Mouse (Mus musculus) intestine, embryonic 14.5 days (tissue): ENCODE data around the gene Iqgap1. TPM values are rescaled to one million over a fixed set of nuclear protein-coding genes. Genes with fewer than 3 reads are reported as not detected.

Experiments used
- ATAC-seq: fragments of 200-750 bp; cut with Nextera tagmentation; replicated peaks from 2 replicates; pipeline ENCODE4 v1.8.0; 2017; ENCODE audit warnings: low read depth, moderate number of reproducible peaks, moderate TSS enrichment, moderate library complexity; ENCODE audit not compliant: low FRiP score, low TSS enrichment
- DNase-seq: peaks from one replicate; pipeline ENCODE4 v3.0.0-alpha.2; 2018; ENCODE audit warnings: low spot score
- H3K27ac ChIP-seq: fragments of 300-500 bp; sonication (generic); 2 replicates; pipeline ENCODE4 v1.5.1; 2014; ENCODE audit warnings: low read depth, mild to moderate bottlenecking, control low read depth
- H3K27me3 ChIP-seq: fragments of 300-500 bp; sonication (generic); replicated peaks from 2 replicates; pipeline ENCODE4 v1.6.1; 2014; ENCODE audit warnings: low read length, control low read depth; ENCODE audit not compliant: control insufficient read depth, insufficient read depth
- H3K36me3 ChIP-seq: fragments of 300-500 bp; sonication (generic); 2 replicates; pipeline ENCODE4 v1.6.1; 2014; ENCODE audit warnings: low read length, control low read depth; ENCODE audit not compliant: control insufficient read depth, insufficient read depth
- H3K4me1 ChIP-seq: fragments of 300-500 bp; sonication (generic); replicated peaks from 2 replicates; pipeline ENCODE4 v1.6.1; 2014; ENCODE audit warnings: low read length, control low read depth, mixed read lengths; ENCODE audit not compliant: control insufficient read depth, insufficient read depth
- H3K4me2 ChIP-seq: fragments of 300-500 bp; sonication (generic); 2 replicates; pipeline ENCODE4 v1.6.1; 2014; ENCODE audit warnings: low read length
- H3K4me3 ChIP-seq: fragments of 300-500 bp; sonication (generic); 2 replicates; pipeline ENCODE4 v1.5.1; 2014; ENCODE audit warnings: low read depth, low read length, control low read depth, mixed read lengths
- H3K9ac ChIP-seq: fragments of 300-500 bp; sonication (generic); 2 replicates; pipeline ENCODE4 v1.6.1; 2014; ENCODE audit warnings: mild to moderate bottlenecking, low read length
- H3K9me3 ChIP-seq: fragments of 300-500 bp; sonication (generic); 2 replicates; pipeline ENCODE4 v1.6.1; 2016; ENCODE audit warnings: low read length, control low read depth; ENCODE audit not compliant: control insufficient read depth
- WGBS: fragments of 180-500 bp; shearing (Covaris S2); extraction: QIAGEN DNeasy Blood & Tissue Kit; methylation state at CpG from one replicate; pipeline ENCODE4 v1.1.7; 2014; 5-methylcytosine and 5-hydroxymethylcytosine counted together
- polyA plus RNA-seq: library from polyadenylated mRNA; unstranded; fragments of >200 nt; fragmentation: Nextera tagmentation; extraction: Ambion mirVana; gene quantifications from 2 replicates; pipeline ENCODE4 v1.2.1, GENCODE M21; 2014

Iqgap1 gene
- polyA plus RNA-seq, 1 experiment from 2014 or later: 81.7 TPM

DNA sequence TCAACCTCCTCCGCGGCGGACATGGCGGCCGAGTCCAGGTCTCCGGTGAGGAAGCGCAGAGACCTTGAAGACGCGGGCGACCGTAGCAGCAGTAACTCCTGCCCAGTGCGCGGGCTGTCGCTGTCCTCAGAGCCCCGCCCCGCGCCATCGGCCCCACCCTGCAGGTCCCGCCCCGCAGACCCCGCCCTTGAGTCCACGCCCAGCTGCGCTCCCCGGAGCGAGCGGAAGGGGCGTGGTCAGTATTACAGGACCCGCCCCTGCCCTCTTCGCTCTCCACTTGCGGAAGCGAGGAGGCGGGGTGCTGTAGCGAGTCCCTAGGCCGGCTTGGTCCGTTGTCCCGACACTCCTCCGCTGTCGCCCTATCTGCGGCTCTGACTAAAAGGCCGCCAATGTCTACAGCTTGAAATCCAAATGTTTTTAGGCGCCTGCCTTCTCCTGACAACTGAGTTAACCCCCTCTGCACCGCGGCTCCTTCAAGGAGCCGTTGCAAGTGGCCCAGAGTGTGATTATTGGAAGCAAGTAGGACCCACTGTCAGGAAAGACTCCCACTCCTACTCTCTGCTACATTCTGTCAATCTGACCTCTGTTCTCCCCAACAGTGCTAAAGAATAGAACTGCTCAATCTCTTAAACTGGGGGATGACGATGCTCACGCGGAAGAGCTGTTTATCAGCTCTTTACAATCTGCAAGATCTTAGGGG, 22.5 kb downstream of the Iqgap1 start:
- Histone ChIP-seq H3K9ac (peak overlapping the region; percentile 82), H3K4me2 (peak overlapping the region; percentile 64), H3K27ac (peak overlapping the region; percentile 80), H3K4me1 (peaks cover 8% of the 10 kb centered on the region), H3K9me3 (no peaks in the 10 kb centered on the region), H3K36me3 (peaks cover 14% of the 10 kb centered on the region), H3K4me3 (peak overlapping the region; percentile 79), H3K27me3 (no peaks in the 10 kb centered on the region)
- 1% methylated on average over 47 of the region's 47 CpGs for WGBS
- peak; percentile 94 for DNase-seq
- ATAC-seq: peak; percentile 97

GRCm38 (mm10) chr7:80802412-80803160, 23.2 kb downstream of the Iqgap1 start:
- no peak for DNase-seq
- ATAC-seq: peak; percentile 88

GRCm38 (mm10) chr7:80799307-80799706, 26.5 kb downstream of the Iqgap1 start:
- no peak for ATAC-seq
- WGBS: 81% methylated on average over 5 of the region's 5 CpGs
- Histone ChIP-seq H3K4me1 (peaks cover 8% of the 10 kb centered on the region), H3K4me2 (no peak overlapping the region), H3K36me3 (peaks cover 38% of the 10 kb centered on the region), H3K9ac (no peak overlapping the region), H3K27ac (no peak overlapping the region), H3K4me3 (no peak overlapping the region), H3K27me3 (no peaks in the 10 kb centered on the region), H3K9me3 (0 out of 2 replicates have a peak, but pooled peaks cover 2% of the 10 kb centered on the region)
- DNase-seq: no peak

More at GRCm38 (mm10) chr7:80802412-80803160, 23.2 kb downstream of the Iqgap1 start:
- Histone ChIP-seq H3K27ac (peak overlapping the region; percentile 80), H3K4me1 (peaks cover 8% of the 10 kb centered on the region), H3K36me3 (peaks cover 21% of the 10 kb centered on the region), H3K9me3 (no peaks in the 10 kb centered on the region), H3K4me3 (peak overlapping the region; percentile 79), H3K9ac (peak overlapping the region; percentile 82), H3K4me2 (peak overlapping the region; percentile 64), H3K27me3 (no peaks in the 10 kb centered on the region)
- WGBS: 1% methylated on average over 37 of the region's 37 CpGs

- 75% methylated on average over 15 of the region's 15 CpGs for WGBS
- H3K36me3 ChIP-seq: peaks cover 42% of the 10 kb centered on the region
- no peak for DNase-seq
Observed at GRCm38 (mm10) chr7:80796805-80797567, 28.8 kb downstream of the Iqgap1 start.

DNA sequence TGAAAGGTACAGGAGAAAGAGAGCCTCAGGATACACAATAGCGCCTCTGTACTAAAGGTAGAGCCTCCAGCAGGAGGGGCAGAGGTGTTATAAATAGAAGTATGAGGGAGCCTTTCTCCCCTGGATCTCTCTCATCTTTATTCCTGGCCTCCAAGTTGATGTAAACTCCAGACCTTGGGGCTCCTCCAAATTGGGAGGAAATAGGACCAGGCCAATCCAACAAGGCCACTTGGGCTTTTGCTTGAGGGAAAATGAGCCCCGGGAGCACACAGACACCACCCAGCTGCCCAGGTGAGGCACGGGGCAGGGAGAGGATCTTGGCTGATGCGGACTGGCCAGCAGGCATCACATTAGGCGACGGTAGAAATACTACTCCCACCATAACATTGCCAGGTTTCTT, 29.5 kb downstream of the Iqgap1 start:
- DNase-seq: no peak
- Histone ChIP-seq H3K9ac (no peak overlapping the region), H3K36me3 (peaks cover 42% of the 10 kb centered on the region), H3K4me3 (no peak overlapping the region), H3K9me3 (0 out of 2 replicates have a peak, but pooled peaks cover 2% of the 10 kb centered on the region), H3K4me1 (no peaks in the 10 kb centered on the region), H3K27ac (no peak overlapping the region), H3K27me3 (no peaks in the 10 kb centered on the region), H3K4me2 (no peak overlapping the region)
- no peak for ATAC-seq
- WGBS: 84% methylated on average over 6 of the region's 6 CpGs

More at GRCm38 (mm10) chr7:80796805-80797567, 28.8 kb downstream of the Iqgap1 start:
- no peak overlapping the region for H3K9ac ChIP-seq
- no peak overlapping the region for H3K4me2 ChIP-seq
- H3K4me3 ChIP-seq: no peak overlapping the region
- no peak overlapping the region for H3K27ac ChIP-seq
- H3K27me3 ChIP-seq: no peaks in the 10 kb centered on the region
- no peak for ATAC-seq
- peaks cover 5% of the 10 kb centered on the region for H3K4me1 ChIP-seq
- H3K9me3 ChIP-seq: 0 out of 2 replicates have a peak, but pooled peaks cover 2% of the 10 kb centered on the region

GRCm38 (mm10) chr7:80789534-80789933, 36.2 kb downstream of the Iqgap1 start:
- WGBS: 19% methylated on average over 5 of the region's 5 CpGs
- no peak overlapping the region for H3K9ac ChIP-seq
- H3K4me2 ChIP-seq: no peak overlapping the region
- no peak overlapping the region for H3K4me3 ChIP-seq
- ATAC-seq (peak; percentile 44; the same call in 1 of the 2 replicates), DNase-seq (no peak)
- H3K9me3 ChIP-seq: no peaks in the 10 kb centered on the region
- H3K36me3 ChIP-seq: peaks cover 3% of the 10 kb centered on the region; the same call in 1 of the 2 replicates
- H3K27ac ChIP-seq: peak overlapping the region; percentile 60
- no peaks in the 10 kb centered on the region for H3K27me3 ChIP-seq
- peaks cover 30% of the 10 kb centered on the region for H3K4me1 ChIP-seq

GRCm38 (mm10) chr7:80789061-80789460, 36.7 kb downstream of the Iqgap1 start:
- DNase-seq (no peak), ATAC-seq (no peak)
- WGBS: 10% methylated on average over 1 of the region's 1 CpGs
- no peaks in the 10 kb centered on the region for H3K9me3 ChIP-seq
- peaks cover 3% of the 10 kb centered on the region; the same call in 1 of the 2 replicates for H3K36me3 ChIP-seq
- peaks cover 31% of the 10 kb centered on the region for H3K4me1 ChIP-seq
- no peak overlapping the region for H3K4me2 ChIP-seq
- no peaks in the 10 kb centered on the region for H3K27me3 ChIP-seq
- peak overlapping the region; percentile 60 for H3K27ac ChIP-seq
- H3K4me3 ChIP-seq: no peak overlapping the region
- H3K9ac ChIP-seq: no peak overlapping the region

DNA sequence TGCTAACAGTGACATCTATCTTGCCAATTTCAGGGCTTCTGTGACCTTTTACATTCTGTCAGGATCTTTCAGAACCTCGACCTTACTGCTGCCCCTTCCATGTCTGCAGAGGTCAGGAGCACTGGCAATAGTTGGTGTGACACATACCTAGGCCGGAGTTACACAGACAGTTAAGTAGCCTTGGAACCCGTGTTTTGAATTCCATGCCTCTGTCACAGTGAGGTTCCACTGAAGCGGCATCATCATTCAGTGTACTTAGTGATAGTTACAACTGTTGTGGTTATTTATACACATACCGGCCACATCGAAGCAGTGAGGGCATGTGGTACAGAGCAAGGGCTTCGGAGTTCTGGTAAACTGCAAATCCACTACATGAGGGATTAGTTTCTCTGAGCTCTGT, 37.8 kb downstream of the Iqgap1 start:
- Histone ChIP-seq H3K9me3 (no peaks in the 10 kb centered on the region), H3K36me3 (peaks cover 3% of the 10 kb centered on the region; the same call in 1 of the 2 replicates), H3K27me3 (no peaks in the 10 kb centered on the region), H3K4me1 (peaks cover 40% of the 10 kb centered on the region), H3K4me3 (no peak overlapping the region), H3K27ac (no peak overlapping the region), H3K9ac (no peak overlapping the region), H3K4me2 (no peak overlapping the region)
- 54% methylated on average over 7 of the region's 7 CpGs for WGBS
- ATAC-seq: no peak
- DNase-seq: no peak
